Mouse (Mus musculus) left cerebral cortex, postnatal 10 days (tissue): ENCODE data around the gene Tcea3. TPM values are rescaled to one million over a fixed set of nuclear protein-coding genes. Genes with fewer than 3 reads are reported as not detected.

Source experiments
- DNase-seq, 2 experiments: peaks; one replicate each; pipeline ENCODE4 v3.0.0; 2021 to 2022; ENCODE audit warnings: low spot score in 2 of 2, mixed read lengths in 1 of 2; ENCODE audit errors: extremely low spot score in 1 of 2
- intact Hi-C: fragments of 180-260 bp; cut with DNase I; formaldehyde crosslinking; loops from one replicate; pipeline ENCODE4 v1.15.1; 2025
- total RNA-seq, 2 experiments: library from RNA; stranded (reverse); gene quantifications; 2 replicates each; pipeline ENCODE4 v1.2.3; 2021

Gene Tcea3
- total RNA-seq, 2 experiments from 2014 or later, result 0.51 to 1.0 TPM

DNA sequence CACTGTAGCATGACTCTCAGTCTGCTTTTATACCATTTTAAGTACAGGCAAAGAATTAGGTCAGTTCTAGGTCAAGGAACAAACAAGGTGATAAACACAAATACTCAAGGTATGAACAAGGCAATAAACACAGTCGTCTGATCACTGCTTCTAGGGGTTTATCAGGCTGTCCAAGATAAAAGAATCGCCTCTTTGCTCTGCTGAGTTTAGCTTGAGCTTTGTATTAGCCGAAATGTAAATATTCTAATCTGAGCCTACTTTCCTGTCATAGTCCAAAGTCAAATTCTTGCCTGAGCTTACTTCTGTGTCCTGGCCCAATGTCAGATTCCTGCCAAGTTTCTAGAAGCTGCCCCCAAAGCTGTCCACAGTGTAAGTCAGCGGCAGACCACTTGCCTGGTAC lies 54.9 kb downstream of the Tcea3 start:
- DNase-seq, result no peak
- intact Hi-C loops, result no loop called here

DNA sequence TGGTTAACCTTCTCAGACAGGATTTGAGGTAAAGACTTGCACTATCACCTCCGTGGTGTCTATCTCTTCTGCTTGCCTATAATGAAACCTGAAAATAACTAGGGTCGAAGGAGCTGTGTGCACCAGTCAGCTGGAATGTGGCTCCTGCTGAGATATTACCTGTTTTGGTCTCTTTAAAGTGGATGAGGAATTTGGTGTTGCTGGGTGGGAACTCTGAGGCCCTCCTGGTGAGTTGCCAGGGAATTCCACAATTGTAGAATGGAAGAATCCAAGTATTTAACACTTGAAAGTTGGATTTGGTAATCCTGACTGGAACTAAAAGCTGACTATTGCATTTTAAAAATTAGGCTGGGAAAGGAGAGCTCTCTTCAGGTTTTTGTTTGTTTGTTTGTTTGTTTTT lies 56.7 kb downstream of the Tcea3 start:
- intact Hi-C loops, result no loop called here
- DNase-seq, result peak in 1 of 2 experiments; percentile 47

GRCm38 (mm10) chr4:136308355-136308754 lies 60.8 kb downstream of the Tcea3 start:
- no peak for DNase-seq
- intact Hi-C loops, result no loop called here

DNA sequence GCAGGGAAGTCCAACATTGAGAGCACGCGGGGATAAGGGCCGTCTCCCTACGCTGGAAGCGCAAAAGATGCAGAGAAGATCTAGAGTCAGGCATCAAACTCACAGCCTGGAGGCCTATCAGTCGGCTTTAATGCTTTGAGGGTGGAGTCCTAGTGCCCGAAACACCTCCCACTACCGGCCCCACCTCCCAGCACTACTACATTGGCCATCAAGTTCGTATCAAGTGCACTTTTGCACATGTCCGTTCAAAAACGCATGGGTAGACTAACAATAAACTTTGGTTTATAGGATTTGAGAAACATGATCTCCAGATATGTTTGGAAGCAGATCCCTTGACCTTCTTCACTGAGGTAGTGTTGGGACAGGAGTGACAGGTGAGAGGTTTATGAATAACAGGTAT lies 62.3 kb downstream of the Tcea3 start:
- DNase-seq, result peak in 1 of 2 experiments; percentile 58
- intact Hi-C loops, result loop anchor here (5.0 kb wide), 1 partner anchor 47 kb away; no protein-coding TSS in a partner anchor

- intact Hi-C loops, result loop anchor here (5.0 kb wide), 1 partner anchor 48 kb away; no protein-coding TSS in a partner anchor
- DNase-seq, result peak; percentile 99 to 100
These were observed 62.9 kb downstream of the Tcea3 start, which contains the start of gene Hnrnpr for GRCm38 (mm10) chr4:136310229-136311041. TSS of gene Hnrnpr (plus strand) at chr4:136310942.

DNA sequence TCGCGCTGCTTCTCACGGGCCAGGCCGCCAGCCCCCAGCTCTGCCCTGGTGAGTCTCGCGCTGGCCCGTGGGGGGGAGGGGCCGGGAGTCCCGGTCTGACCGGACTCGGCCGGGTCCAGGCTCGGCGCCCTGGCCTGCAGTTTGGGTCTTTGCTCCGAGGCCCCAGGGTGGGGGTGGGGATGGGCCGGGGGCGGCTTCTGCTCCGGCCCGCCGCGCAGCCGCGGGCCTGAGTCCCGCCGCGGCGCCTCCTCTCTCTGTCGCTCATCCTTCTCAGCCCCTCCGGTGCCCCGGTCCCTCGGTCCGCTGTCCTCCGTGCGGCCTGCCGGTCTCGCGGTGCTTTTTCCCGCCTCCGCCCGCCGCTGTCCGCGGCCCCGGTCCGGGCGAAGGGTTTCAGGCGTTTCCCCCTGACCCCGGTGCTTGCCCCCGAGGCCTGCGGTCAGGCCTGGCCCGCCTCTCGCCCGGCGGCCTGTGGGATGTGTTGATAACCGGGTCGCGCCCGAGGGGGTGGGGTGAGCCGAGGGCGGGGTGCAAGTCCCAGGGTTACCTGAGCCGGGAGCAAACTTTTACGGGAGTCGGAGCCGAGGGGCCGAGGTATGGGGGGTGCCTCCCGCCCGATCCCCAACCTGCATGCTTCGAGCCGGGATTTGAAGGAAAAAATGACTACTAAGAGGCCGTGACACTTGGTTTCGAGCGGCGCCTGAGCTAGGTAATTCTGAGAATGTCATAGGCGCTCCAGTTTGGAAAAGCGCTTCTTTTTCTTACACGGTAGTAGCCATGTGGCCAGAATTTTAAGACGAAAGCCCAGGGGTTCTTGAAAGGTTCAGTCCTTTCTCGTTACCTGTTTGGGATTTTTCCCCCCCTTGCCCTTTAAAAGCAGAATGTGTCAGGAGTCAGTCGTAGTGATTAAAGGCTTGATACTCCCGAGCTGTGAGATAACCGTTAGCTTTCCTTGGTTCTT lies 63.8 kb downstream of the Tcea3 start:
- intact Hi-C loops, result loop anchor here (5.0 kb wide), 1 partner anchor 49 kb away; no protein-coding TSS in a partner anchor
- peak in 1 of 2 experiments; percentile 74 for DNase-seq

DNA sequence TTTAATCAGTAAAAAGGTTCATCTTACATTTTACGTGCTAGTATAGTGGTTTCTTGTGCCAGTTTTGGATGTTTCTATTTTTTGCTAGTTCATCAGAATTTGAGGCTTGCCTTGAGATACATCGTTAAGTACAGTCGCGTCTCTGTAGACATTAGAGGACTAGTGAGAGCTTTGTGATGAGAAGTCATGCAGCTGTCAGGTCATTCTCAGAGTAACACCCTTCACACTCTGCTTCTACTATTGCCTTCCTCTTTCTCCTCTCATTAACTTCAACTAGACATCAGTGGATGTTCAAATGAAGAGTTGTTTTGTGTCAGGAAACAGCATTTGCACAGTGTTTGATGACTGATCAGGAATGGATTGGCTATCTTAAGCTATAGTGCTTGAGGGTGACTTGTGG lies 65.1 kb downstream of the Tcea3 start:
- intact Hi-C loops, result loop anchor here (5.0 kb wide), 1 partner anchor 50 kb away; no protein-coding TSS in a partner anchor
- DNase-seq, result no peak

DNA sequence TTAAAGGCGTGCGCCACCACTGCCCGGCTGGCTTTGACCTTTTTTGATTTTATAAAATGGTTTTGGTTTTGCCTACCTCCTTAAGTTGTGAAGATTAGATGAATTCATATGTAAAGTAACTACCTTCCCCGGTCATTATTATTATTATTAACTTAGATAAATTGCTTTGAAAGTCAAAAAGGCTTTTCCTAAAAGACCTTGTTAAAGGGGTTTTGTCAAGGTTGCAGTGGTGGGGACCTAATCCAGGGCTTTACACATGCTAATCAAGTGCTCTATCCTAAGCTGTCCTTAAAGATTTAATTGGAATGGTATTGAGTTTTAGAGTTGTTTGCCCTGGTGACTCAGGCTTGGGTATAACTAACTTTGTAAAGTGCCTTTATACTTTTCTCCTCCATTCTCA lies 70.1 kb downstream of the Tcea3 start:
- no peak for DNase-seq
- intact Hi-C loops, result no loop called here

DNA sequence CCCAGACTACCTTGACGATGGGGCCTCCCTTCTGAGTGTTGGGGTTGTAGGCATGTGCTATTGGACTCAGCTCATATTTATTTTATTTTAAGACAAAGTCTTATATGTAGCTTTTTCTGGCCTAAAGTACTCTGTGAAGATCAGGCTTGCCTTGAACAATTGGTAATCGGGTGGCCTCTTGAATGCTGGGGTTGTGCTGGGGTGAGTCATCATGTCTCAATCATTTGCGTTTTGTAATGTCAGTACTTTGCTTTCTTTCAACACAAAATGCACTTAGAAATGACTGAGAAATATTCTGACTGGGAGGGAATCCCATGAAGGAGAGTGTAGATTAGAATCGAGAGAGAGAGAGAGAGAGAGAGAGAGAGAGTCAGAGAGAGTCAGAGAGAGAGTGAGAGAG lies 72.5 kb downstream of the Tcea3 start:
- intact Hi-C loops, result no loop called here
- no peak for DNase-seq

DNA sequence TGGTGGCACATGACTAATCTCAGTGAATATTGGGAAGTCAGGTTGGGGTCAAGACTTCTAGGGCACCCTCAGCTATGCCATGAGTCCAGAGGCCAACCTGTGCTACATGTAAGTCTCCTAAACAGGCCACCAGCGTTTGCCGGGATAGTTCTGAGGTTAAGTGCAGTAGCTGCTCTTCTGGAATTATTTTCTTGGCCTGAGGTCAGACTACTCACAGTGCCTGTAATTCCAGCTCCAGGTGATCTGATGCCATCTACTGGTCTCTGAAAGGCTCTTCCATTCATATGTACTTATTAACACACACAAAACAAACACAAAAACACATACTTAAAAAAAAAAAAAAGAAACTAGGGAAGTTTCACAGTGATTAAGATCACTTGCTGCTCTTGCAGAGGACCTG lies 76.7 kb downstream of the Tcea3 start:
- intact Hi-C loops, result no loop called here
- DNase-seq, result no peak

Other genes starting within 250 kb of the Tcea3 start
- gene Eloa, start 226.0 kb upstream of the Tcea3 start, total RNA-seq, result 10 to 100 TPM; 30.1 to 32.3 TPM
- 100 to 1,000 TPM; 262 to 295 TPM for gene Rpl11, start 194.3 kb upstream of the Tcea3 start, total RNA-seq
- 10 to 100 TPM; 37.3 to 54.8 TPM for gene Id3, start 104.2 kb upstream of the Tcea3 start, total RNA-seq
- gene E2f2, start 75.3 kb upstream of the Tcea3 start, total RNA-seq, result 1 to 10 TPM in 1 of 2 experiments, under 1 TPM in 1; 0.97 to 1.9 TPM
- gene Asap3, start 41.4 kb upstream of the Tcea3 start, total RNA-seq, result 1 to 10 TPM; 3.5 to 4.4 TPM
- 100 to 1,000 TPM; 115 to 116 TPM for gene Zfp46, start 37.0 kb downstream of the Tcea3 start, total RNA-seq
- 100 to 1,000 TPM; 107 to 121 TPM for gene Hnrnpr, start 63.2 kb downstream of the Tcea3 start, total RNA-seq
- gene Htr1d, start 175.8 kb downstream of the Tcea3 start, total RNA-seq, result 1 to 10 TPM; 5.8 to 7.5 TPM
- gene 6030445D17Rik, start 214.5 kb downstream of the Tcea3 start, total RNA-seq, result under 1 TPM; 0.19 to 0.73 TPM
- 10 to 100 TPM; 40.0 to 42.6 TPM for gene Luzp1, start 222.0 kb downstream of the Tcea3 start, total RNA-seq